Mouse (Mus musculus) ES-E14 (cell line): ENCODE data around the gene Ntrk3. TPM values are rescaled to one million over a fixed set of nuclear protein-coding genes. Genes with fewer than 3 reads are reported as not detected.

Experiments used
- DNase-seq: peaks from one replicate; pipeline ENCODE4 v3.0.0-alpha.2; 2013; ENCODE audit warnings: low read depth, low spot score
- H3K27ac ChIP-seq: 2 replicates; pipeline ENCODE4 v1.5.1; 2012; ENCODE audit warnings: low read depth, mild to moderate bottlenecking, low read length, moderate library complexity, mixed read lengths; ENCODE audit not compliant: poor library complexity, insufficient read depth, severe bottlenecking
- H3K36me3 ChIP-seq: 2 replicates; pipeline ENCODE4 v1.6.1; 2012; ENCODE audit warnings: mild to moderate bottlenecking, low read length, moderate library complexity, mixed read lengths; ENCODE audit not compliant: control insufficient read depth, poor library complexity, insufficient read depth, severe bottlenecking
- H3K4me1 ChIP-seq, 2 experiments: fragments of 150-350 bp in 1 of 2; sonication (generic) in 1 of 2; 2 replicates each; pipeline ENCODE4 v1.6.1; 2012; ENCODE audit warnings: low read length in 2 of 2, mild to moderate bottlenecking in 1 of 2, mixed read lengths in 1 of 2; ENCODE audit not compliant: control insufficient read depth in 2 of 2, insufficient read depth in 2 of 2, poor library complexity in 1 of 2
- H3K4me3 ChIP-seq, 2 experiments: fragments of 150-350 bp in 1 of 2; sonication (generic) in 1 of 2; 2 replicates each; pipeline ENCODE4 v1.5.1; 2012; ENCODE audit warnings: low read length in 2 of 2, low read depth in 1 of 2, mild to moderate bottlenecking in 1 of 2, mixed read lengths in 1 of 2; ENCODE audit not compliant: insufficient read depth in 1 of 2, poor library complexity in 1 of 2, severe bottlenecking in 1 of 2
- H3K9ac ChIP-seq: 2 replicates; pipeline ENCODE4 v1.6.1; 2012; ENCODE audit warnings: low read depth, mild to moderate bottlenecking, low read length, mixed read lengths; ENCODE audit not compliant: poor library complexity, insufficient read depth, severe bottlenecking
- H3K9me3 ChIP-seq: fragments of 150-350 bp; sonication (generic); 2 replicates; pipeline ENCODE4 v1.6.1; 2012; ENCODE audit warnings: low read depth, mild to moderate bottlenecking, low read length; ENCODE audit not compliant: control insufficient read depth, insufficient read depth
- CHD2 ChIP-seq: IDR thresholded peaks from 2 replicates; pipeline ENCODE4 v1.6.1; 2014; ENCODE audit warnings: mild to moderate bottlenecking, low read depth, low read length, inconsistent platforms
- HCFC1 ChIP-seq: IDR thresholded peaks from 2 replicates; pipeline ENCODE4 v1.6.1; 2012; ENCODE audit warnings: low read length, inconsistent platforms, borderline replicate concordance; ENCODE audit not compliant: insufficient read depth
- MAFK ChIP-seq: IDR thresholded peaks from 2 replicates; pipeline ENCODE4 v1.6.1; 2014; ENCODE audit warnings: mild to moderate bottlenecking, low read depth, low read length, inconsistent platforms; ENCODE audit not compliant: insufficient read depth
- ZC3H11A ChIP-seq: IDR thresholded peaks from 2 replicates; pipeline ENCODE4 v1.6.1; 2012; ENCODE audit warnings: low read depth, mild to moderate bottlenecking, inconsistent platforms, low read length, borderline replicate concordance
- ZNF384 ChIP-seq: IDR thresholded peaks from 2 replicates; pipeline ENCODE4 v1.6.1; 2012; ENCODE audit warnings: low read depth, low read length, inconsistent platforms
- in situ Hi-C, 2 experiments: fragments of 600-800 bp; cut with MboI; formaldehyde crosslinking; loops; one replicate each; pipeline ENCODE4 v1.15.1; 2025; ENCODE audit warnings: low sequenced_read_pairs in 2 of 2, inconsistent platforms in 1 of 2; ENCODE audit not compliant: unreplicated experiment in 2 of 2
- total RNA-seq: library from RNA; depleted of rRNA; stranded (reverse); fragments of 300-350 nt; gene quantifications from 2 replicates; pipeline ENCODE4 v1.2.3, GENCODE M21; 2012

Gene Ntrk3
- total RNA-seq, 1 experiment, result 0.40 TPM

DNA sequence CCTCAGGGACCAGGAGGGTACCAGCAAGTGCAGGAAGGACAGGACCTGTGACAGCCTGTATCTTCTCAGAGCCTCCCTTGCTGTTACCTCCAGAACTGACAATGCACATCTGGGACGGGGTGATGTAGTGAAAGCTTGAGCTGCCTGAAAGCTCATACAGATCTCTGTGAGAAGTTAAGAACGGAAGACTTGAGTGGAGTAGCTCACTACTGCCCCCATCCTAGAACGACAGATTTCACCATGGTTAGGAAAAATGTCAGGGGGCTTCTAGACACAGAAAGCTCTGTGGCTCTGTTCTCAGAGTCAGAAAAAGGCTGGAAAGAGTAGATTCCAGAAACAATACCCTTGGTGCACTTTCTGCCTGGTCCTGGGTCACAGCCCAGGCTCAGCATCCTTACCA, 153.3 kb downstream of the Ntrk3 start:
- no peaks in the 10 kb centered on the region for H3K36me3 ChIP-seq
- H3K4me1 ChIP-seq, result peaks cover 2 to 17% of the 10 kb centered on the region in 2 experiments; a peak in 3 of 4 replicates
- in situ Hi-C loops, result loop anchor here in 1 of 2 experiments (10.0 kb wide), 1 partner anchor 310 kb away; the partner anchor contains the start of gene Aen
- no peaks in the 10 kb centered on the region for H3K9me3 ChIP-seq
- TF ChIP-seq ZNF384, result no peak
- no peak for TF ChIP-seq CHD2
- no peak for TF ChIP-seq MAFK
- no peak for TF ChIP-seq HCFC1
- no peak for TF ChIP-seq ZC3H11A
- DNase-seq, result no peak
- no peak overlapping the region for H3K27ac ChIP-seq
- no peak overlapping the region for H3K9ac ChIP-seq
- H3K4me3 ChIP-seq, result no peak overlapping the region

GRCm38 (mm10) chr7:78583678-78584077, 154.1 kb downstream of the Ntrk3 start:
- DNase-seq, result no peak
- no peak for TF ChIP-seq ZC3H11A
- TF ChIP-seq CHD2, result no peak
- TF ChIP-seq HCFC1, result no peak
- no peak for TF ChIP-seq MAFK
- no peak overlapping the region for H3K9ac ChIP-seq
- no peaks in the 10 kb centered on the region for H3K36me3 ChIP-seq
- H3K4me3 ChIP-seq, result no peak overlapping the region
- in situ Hi-C loops, result loop anchor here in 1 of 2 experiments (10.0 kb wide), 1 partner anchor 311 kb away; the partner anchor contains the start of gene Aen
- H3K27ac ChIP-seq, result no peak overlapping the region
- peaks cover 2 to 20% of the 10 kb centered on the region in 2 experiments; a peak in 3 of 4 replicates for H3K4me1 ChIP-seq
- no peaks in the 10 kb centered on the region for H3K9me3 ChIP-seq

DNA sequence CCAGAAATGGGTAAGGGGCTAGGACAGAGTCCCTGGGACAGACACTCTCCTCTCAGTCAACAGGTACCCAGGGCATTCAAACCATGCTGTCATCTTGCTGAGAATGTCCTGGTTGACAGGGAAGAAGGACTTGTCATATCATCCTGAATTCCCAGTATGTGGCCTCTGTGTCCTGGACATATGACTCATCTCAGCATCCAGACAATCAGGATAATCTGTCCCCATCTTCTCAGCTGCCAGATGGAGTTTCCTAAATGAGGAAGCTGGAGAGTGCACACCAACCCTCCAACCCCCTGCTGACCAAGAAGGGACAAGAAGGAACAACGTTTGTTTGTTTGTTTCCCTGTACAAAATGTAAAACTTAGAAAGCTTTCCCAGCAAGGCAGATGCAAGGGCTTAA, 156.5 kb downstream of the Ntrk3 start:
- no peaks in the 10 kb centered on the region for H3K9me3 ChIP-seq
- no peak overlapping the region for H3K9ac ChIP-seq
- in situ Hi-C loops, result loop anchor here in 1 of 2 experiments (10.0 kb wide), 1 partner anchor 313 kb away; the partner anchor contains the start of gene Aen
- no peak overlapping the region for H3K4me3 ChIP-seq
- no peak overlapping the region for H3K27ac ChIP-seq
- TF ChIP-seq CHD2, result no peak
- TF ChIP-seq HCFC1, result no peak
- no peak for TF ChIP-seq ZNF384
- TF ChIP-seq ZC3H11A, result no peak
- no peak for TF ChIP-seq MAFK
- DNase-seq, result no peak
- peaks cover 0 to 19% of the 10 kb centered on the region in 2 experiments; a peak in 3 of 4 replicates for H3K4me1 ChIP-seq
- H3K36me3 ChIP-seq, result no peaks in the 10 kb centered on the region

DNA sequence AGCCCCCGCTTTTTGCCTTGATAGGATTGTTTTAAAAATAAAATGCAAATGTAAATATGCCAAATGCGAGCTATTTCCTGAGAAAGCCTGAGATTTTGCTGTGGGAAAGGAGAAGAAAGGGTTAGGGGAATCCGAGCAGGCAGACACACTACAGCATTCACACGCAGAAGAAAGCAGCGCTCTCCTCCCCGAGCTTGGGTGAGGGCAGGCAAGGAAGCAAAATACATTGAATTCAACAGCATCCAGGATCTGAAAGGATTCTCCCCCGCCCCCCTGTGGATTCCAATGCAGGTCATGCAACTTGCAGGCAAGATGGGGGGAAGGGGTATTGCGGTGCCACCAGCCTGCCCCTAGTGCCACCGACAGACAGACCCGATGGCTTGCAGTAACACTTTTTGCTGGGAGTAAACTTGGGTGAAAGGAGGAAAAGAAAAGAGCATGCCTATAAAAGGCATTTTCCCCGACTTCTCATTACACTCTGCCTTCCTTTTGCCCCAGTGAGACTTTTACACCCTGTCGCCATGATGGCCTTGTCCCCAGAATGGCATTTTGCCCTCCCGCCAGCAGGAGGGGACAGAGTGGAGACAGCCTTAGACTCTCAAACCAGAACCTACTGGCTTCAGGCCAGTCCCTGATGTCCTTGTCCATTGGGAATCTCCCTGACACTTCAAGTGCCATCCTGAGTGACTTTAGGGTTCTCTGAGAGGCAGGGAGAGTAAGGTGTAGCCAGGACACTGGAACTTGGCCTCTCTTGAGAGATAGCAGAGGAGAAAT, 158.2 kb downstream of the Ntrk3 start:
- TF ChIP-seq MAFK (no peak), HCFC1 (no peak), ZNF384 (no peak)
- Histone ChIP-seq H3K27ac (no peak overlapping the region), H3K9ac (no peak overlapping the region), H3K9me3 (no peaks in the 10 kb centered on the region), H3K36me3 (no peaks in the 10 kb centered on the region), H3K4me3 (peak overlapping the region; percentile 67; a peak in 2 of 4 replicates), H3K4me1 (peaks cover 0 to 9% of the 10 kb centered on the region in 2 experiments; a peak in 2 of 4 replicates)
- DNase-seq, result no peak
- in situ Hi-C loops, result loop anchor here in 1 of 2 experiments (10.0 kb wide), 1 partner anchor 315 kb away; the partner anchor contains the start of gene Aen
